Mouse (Mus musculus): Measurements from ENCODE around the gene Podxl.

- TF ChIP-seq CTCF (IDR thresholded peaks at IDR 0.05; ENCODE audit: borderline replicate concordance, insufficient read depth, low read length) (no peak), POLR2A (IDR thresholded peaks at IDR 0.05; ENCODE audit: low read depth, low read length) (no peak)
Measured at GRCm38 (mm10) chr6:31549361-31550051, 14.3 kb downstream of the Podxl start.
